Mouse (Mus musculus) forebrain, embryonic 13.5 days (tissue): Measurements from ENCODE around the gene Vangl1. TPM values are rescaled to one million over a fixed set of nuclear protein-coding genes. Genes with fewer than 3 reads are reported as not detected.

Experiments
- ATAC-seq: fragments of 200-750 bp; cut with Nextera tagmentation; 2 replicates; pipeline ENCODE4 v1.8.0; 2017
- H3K27ac ChIP-seq: fragments of 300-500 bp; sonication (generic); 2 replicates; pipeline ENCODE4 v1.5.1; 2015; ENCODE audit warnings: inconsistent platforms, mild to moderate bottlenecking, moderate library complexity
- H3K27me3 ChIP-seq: fragments of 300-500 bp; sonication (generic); 2 replicates; pipeline ENCODE4 v1.6.1; 2015; ENCODE audit warnings: mild to moderate bottlenecking, inconsistent platforms
- H3K36me3 ChIP-seq: fragments of 300-500 bp; sonication (generic); 2 replicates; pipeline ENCODE4 v1.6.1; 2015; ENCODE audit warnings: mild to moderate bottlenecking, inconsistent platforms; ENCODE audit not compliant: poor library complexity, severe bottlenecking
- H3K4me1 ChIP-seq: fragments of 300-500 bp; sonication (generic); 2 replicates; pipeline ENCODE4 v1.6.1; 2015; ENCODE audit warnings: inconsistent platforms
- H3K4me2 ChIP-seq: fragments of 300-500 bp; sonication (generic); 2 replicates; pipeline ENCODE4 v1.6.1; 2015; ENCODE audit warnings: inconsistent platforms, mild to moderate bottlenecking, moderate library complexity
- H3K4me3 ChIP-seq: fragments of 300-500 bp; sonication (generic); 2 replicates; pipeline ENCODE4 v1.5.1; 2015; ENCODE audit warnings: mild to moderate bottlenecking, inconsistent platforms
- H3K9ac ChIP-seq: fragments of 300-500 bp; sonication (generic); 2 replicates; pipeline ENCODE4 v1.6.1; 2015; ENCODE audit warnings: mild to moderate bottlenecking, inconsistent platforms
- H3K9me3 ChIP-seq: fragments of 300-500 bp; sonication (generic); replicated peaks from 2 replicates; pipeline ENCODE4 v1.6.1; 2016; ENCODE audit warnings: inconsistent platforms
- WGBS: fragments of 180-500 bp; shearing (Covaris S2); methylation state at CpG from one replicate; pipeline ENCODE4 v1.1.7; 2015; 5-methylcytosine and 5-hydroxymethylcytosine counted together
- polyA plus RNA-seq: library from polyadenylated mRNA; unstranded; fragments of >200 nt; fragmentation: Nextera tagmentation; extraction: Ambion mirVana; gene quantifications from 2 replicates; pipeline ENCODE4 v1.2.1, GENCODE M21; 2015

The Vangl1 gene
- polyA plus RNA-seq, 1 experiment from 2014 or later: 3.7 TPM

DNA sequence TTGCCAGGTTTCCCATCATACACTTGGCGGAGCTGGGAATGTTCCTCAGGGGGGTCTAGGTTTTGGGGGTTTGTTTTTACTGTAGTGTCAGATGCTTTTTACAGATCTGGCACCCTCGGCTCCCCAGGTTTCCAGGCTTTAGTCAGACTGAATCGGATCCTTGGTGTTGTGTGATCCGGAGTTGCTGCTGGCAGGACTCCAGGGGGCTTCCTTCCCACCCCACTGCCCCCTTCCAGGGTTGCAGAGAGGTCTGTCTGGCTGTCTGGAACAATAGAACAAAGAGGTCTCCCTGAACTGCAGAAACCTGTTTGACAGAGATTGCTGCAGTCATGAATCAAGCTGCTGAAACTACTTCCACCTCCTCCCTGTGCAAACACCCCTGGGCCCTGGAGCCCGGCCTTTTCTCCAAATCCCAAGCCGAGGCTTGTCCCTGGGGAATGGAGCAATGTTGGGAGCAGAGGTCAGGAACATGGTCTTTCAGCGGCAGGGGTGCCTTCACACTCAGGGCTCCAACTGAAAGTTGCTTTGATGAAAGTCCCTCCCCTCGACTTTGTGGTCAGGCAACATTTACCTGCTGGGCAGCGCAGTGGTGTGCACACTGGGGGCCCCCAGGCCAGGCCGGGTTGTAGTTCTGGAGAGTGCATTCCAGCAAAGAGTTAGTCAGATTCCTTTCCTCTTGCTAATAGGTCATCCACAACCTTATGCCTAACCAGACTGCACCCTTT is 68.9 kb downstream of the Vangl1 start:
- no peaks in the 10 kb centered on the region for H3K36me3 ChIP-seq
- 23% methylated on average over 10 of the region's 10 CpGs for WGBS

DNA sequence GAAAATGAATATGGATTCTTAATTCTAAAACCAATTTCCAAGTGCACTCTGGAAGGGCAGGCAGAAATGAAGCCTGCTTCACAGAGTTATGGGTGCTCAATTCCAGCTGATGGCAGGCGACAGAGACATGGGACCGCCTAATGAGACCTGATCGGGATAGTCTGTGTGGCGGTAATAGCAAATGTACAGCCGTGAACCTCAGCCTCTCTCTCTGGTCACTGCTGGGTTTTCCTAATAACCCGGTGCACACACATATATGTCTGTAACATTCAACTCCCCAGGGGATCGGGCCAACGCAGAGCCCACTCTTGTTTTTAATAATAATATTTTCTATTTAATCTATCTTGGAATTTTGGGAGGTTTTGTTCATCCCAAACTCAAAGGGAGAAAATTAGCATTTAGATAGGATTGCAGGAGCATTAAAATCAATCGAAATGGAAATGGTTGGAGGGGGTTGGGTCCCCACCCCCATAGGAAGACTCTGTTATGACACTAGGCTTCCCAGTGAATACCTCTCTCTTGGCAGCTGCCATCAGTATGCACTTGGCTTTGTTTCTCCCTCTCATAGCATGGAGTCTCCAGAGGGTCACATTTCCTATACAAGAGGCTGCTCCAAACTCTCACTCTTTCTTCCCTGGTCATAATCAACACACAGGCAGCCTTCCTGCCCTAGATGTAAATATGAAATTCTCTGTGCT is 72.7 kb downstream of the Vangl1 start:
- Histone ChIP-seq H3K36me3 (no peaks in the 10 kb centered on the region), H3K4me2 (no peak overlapping the region), H3K4me3 (no peak overlapping the region), H3K9me3 (no peaks in the 10 kb centered on the region), H3K4me1 (peaks cover 10% of the 10 kb centered on the region; the same call in 1 of the 2 replicates), H3K27ac (no peak overlapping the region), H3K9ac (no peak overlapping the region), H3K27me3 (no peaks in the 10 kb centered on the region)
- no peak for ATAC-seq
- 88% methylated on average over 9 of the region's 9 CpGs for WGBS

More for the DNA sequence above, 68.9 kb downstream of the Vangl1 start:
- H3K9ac ChIP-seq: no peak overlapping the region
- H3K4me2 ChIP-seq: no peak overlapping the region
- no peaks in the 10 kb centered on the region for H3K27me3 ChIP-seq
- peaks cover 10% of the 10 kb centered on the region; the same call in 1 of the 2 replicates for H3K4me1 ChIP-seq
- H3K27ac ChIP-seq: no peak overlapping the region
- H3K4me3 ChIP-seq: no peak overlapping the region
- no peaks in the 10 kb centered on the region for H3K9me3 ChIP-seq
- ATAC-seq: 0 out of 2 replicates have a peak, but pooled peaks have one; percentile 20

DNA sequence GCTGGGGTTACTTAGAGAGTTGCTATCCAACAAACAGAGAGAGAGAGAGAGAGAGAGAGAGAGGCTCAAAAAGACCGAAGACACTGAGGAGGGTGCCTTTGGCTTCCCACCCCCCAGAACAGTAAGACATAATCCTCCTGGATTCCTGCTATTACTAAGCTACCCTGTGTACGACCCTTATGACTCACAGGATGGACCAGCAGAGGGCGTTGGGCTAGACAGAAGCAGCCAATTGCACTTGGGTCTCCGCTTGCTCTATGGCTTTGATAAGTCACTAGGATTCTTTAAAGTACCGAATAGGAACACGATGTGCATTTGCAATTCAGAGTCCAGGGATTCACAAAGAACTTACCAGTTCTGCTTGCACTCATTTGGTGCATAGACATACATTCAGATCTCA is 74.0 kb downstream of the Vangl1 start:
- Histone ChIP-seq H3K4me2 (no peak overlapping the region), H3K4me3 (no peak overlapping the region), H3K36me3 (no peaks in the 10 kb centered on the region), H3K9me3 (no peaks in the 10 kb centered on the region), H3K27me3 (no peaks in the 10 kb centered on the region), H3K4me1 (peaks cover 4% of the 10 kb centered on the region; the same call in 1 of the 2 replicates), H3K9ac (no peak overlapping the region), H3K27ac (no peak overlapping the region)
- WGBS: 69% methylated on average over 6 of the region's 6 CpGs
- ATAC-seq: no peak

DNA sequence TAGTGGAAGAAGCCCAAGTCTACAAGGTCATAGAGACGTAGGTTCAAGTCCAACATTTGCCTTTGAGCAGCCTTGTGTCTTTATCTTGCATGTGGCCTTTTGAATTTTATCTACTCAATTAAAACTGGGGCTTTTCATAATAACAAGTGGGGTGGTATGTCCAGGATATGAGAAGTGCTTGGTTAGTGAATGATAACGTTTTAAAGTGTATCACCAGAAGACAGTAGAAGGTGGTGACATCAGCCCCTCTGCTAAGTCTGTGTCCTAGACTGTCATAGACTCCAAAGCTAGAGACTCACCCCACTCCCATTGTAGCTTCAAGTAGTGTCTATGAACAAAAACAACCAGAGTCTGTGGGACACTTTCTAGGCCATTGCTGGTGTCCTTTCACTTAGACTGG is 76.3 kb downstream of the Vangl1 start:
- H3K4me3 ChIP-seq: no peak overlapping the region
- H3K4me1 ChIP-seq: no peaks in the 10 kb centered on the region
- H3K4me2 ChIP-seq: no peak overlapping the region
- no peaks in the 10 kb centered on the region for H3K27me3 ChIP-seq
- no peaks in the 10 kb centered on the region for H3K36me3 ChIP-seq
- H3K9me3 ChIP-seq: no peaks in the 10 kb centered on the region
- ATAC-seq: no peak
- no peak overlapping the region for H3K27ac ChIP-seq
- 89% methylated on average over 2 of the region's 2 CpGs for WGBS
- no peak overlapping the region for H3K9ac ChIP-seq

DNA sequence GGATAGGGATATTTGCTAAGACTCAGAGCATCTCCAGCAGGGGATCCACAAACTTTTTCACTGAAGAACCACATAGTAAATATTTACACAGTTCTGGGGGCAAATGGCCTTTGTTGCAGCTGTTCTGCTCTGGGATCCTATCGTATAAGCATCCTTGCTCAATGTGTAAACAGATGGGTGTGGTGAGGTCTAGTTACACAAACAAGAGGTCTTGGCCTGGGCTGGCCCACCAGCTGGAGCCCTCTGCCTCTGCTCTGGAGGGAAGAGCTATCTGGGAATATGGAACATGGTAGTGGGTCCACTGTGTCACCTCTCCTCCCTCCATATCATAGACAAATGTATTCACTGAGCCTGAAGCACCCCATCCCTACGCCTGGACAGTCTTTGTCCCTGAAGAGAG is 77.4 kb downstream of the Vangl1 start:
- no peak overlapping the region for H3K4me2 ChIP-seq
- no peaks in the 10 kb centered on the region for H3K27me3 ChIP-seq
- no peak overlapping the region for H3K9ac ChIP-seq
- no peaks in the 10 kb centered on the region for H3K4me1 ChIP-seq
- WGBS: 89% methylated on average over 2 of the region's 2 CpGs
- H3K9me3 ChIP-seq: no peaks in the 10 kb centered on the region
- H3K27ac ChIP-seq: no peak overlapping the region
- ATAC-seq: no peak
- no peak overlapping the region for H3K4me3 ChIP-seq
- no peaks in the 10 kb centered on the region for H3K36me3 ChIP-seq

DNA sequence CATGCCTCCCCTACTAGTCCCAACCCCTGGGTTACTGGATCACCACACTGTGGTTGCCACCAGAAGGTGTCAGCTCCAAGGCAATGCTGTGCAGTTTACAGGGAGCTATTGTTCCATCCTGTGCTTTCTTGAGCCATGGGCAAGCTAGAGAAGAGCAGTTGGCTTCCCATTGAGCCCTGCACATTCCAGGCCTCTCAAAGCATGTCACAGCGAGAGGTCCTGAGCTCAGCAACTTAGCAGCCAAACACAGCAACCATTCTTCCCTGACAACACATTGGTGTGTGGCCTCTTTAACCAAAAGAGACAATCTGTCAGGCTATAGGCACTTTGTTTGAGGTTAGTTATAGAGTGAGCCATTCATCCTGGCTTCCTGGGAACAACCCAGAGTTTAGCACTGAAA is 78.9 kb downstream of the Vangl1 start:
- Histone ChIP-seq H3K9me3 (no peaks in the 10 kb centered on the region), H3K4me1 (no peaks in the 10 kb centered on the region), H3K4me3 (no peak overlapping the region), H3K36me3 (no peaks in the 10 kb centered on the region), H3K27me3 (no peaks in the 10 kb centered on the region), H3K4me2 (no peak overlapping the region), H3K27ac (no peak overlapping the region), H3K9ac (no peak overlapping the region)
- WGBS: 22% methylated on average over 1 of the region's 1 CpGs
- no peak for ATAC-seq

DNA sequence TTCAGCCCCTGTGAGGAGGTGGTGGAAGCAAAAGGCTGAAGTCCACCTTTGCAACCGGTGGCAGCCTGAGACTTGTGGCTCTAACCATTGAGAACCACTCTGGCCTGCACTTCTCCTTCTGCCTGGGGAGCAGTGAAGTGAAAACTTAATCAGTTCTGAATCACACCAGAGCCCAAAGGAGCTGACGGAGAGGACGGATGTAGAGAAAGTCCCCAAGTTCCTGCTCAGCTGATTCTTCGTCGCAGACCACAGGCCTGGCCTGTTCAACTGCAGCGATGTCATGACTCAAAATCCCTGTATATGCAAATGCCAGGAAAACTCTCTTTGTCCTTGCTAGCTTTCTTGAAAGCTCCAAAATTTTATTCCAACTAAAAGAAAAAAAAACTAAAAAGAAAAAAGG is 80.8 kb downstream of the Vangl1 start:
- Histone ChIP-seq H3K27me3 (no peaks in the 10 kb centered on the region), H3K9me3 (no peaks in the 10 kb centered on the region), H3K9ac (no peak overlapping the region), H3K4me2 (no peak overlapping the region), H3K27ac (no peak overlapping the region), H3K4me3 (no peak overlapping the region), H3K36me3 (no peaks in the 10 kb centered on the region), H3K4me1 (no peaks in the 10 kb centered on the region)
- WGBS: 76% methylated on average over 6 of the region's 6 CpGs
- no peak for ATAC-seq

DNA sequence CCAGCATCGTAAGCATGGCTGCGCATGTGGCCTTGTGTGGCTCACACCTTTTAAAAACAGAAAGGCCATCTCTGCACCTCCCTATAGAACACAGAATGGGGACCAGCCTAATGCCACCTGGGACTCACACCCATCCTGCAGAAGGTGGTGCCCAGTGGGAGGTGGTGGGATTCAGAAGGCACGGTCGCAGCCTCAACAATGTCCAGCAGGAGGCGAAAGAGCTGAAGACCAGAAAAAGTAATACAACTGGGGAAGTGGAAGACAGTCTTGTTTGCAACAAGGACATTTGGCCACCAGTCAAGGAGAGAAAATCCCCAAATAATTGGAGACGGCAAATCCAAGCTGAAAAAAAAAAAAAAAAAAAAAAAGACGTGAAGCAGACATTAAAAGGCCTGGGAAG is 82.4 kb downstream of the Vangl1 start:
- H3K27me3 ChIP-seq: no peaks in the 10 kb centered on the region
- no peak overlapping the region for H3K4me3 ChIP-seq
- no peak for ATAC-seq
- H3K9me3 ChIP-seq: no peaks in the 10 kb centered on the region
- WGBS: 58% methylated on average over 7 of the region's 7 CpGs
- H3K27ac ChIP-seq: no peak overlapping the region
- H3K9ac ChIP-seq: no peak overlapping the region
- H3K36me3 ChIP-seq: no peaks in the 10 kb centered on the region
- H3K4me2 ChIP-seq: no peak overlapping the region
- no peaks in the 10 kb centered on the region for H3K4me1 ChIP-seq

DNA sequence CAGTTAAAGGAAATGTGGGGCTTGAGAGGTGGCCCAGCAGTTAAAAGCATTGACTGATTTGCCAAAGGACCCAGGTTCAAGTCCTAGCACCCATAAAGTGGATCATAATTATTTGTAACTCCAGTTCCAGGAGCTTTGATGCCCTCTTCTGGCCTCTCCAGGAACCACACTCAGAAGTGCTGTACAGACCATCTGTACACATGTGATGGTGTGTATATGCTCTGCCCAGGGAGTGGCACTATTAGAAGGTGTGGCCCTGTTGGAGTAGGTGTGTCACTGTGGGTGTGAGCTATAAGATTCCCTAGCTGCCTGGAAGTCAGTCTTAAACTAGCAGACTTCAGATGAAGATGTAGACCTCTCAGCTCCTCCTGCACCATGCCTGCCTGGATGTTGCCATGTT is 83.5 kb downstream of the Vangl1 start:
- Histone ChIP-seq H3K36me3 (no peaks in the 10 kb centered on the region), H3K4me2 (no peak overlapping the region), H3K4me3 (no peak overlapping the region), H3K27me3 (no peaks in the 10 kb centered on the region), H3K9ac (no peak overlapping the region), H3K27ac (no peak overlapping the region), H3K9me3 (no peaks in the 10 kb centered on the region), H3K4me1 (no peaks in the 10 kb centered on the region)
- ATAC-seq: no peak

DNA sequence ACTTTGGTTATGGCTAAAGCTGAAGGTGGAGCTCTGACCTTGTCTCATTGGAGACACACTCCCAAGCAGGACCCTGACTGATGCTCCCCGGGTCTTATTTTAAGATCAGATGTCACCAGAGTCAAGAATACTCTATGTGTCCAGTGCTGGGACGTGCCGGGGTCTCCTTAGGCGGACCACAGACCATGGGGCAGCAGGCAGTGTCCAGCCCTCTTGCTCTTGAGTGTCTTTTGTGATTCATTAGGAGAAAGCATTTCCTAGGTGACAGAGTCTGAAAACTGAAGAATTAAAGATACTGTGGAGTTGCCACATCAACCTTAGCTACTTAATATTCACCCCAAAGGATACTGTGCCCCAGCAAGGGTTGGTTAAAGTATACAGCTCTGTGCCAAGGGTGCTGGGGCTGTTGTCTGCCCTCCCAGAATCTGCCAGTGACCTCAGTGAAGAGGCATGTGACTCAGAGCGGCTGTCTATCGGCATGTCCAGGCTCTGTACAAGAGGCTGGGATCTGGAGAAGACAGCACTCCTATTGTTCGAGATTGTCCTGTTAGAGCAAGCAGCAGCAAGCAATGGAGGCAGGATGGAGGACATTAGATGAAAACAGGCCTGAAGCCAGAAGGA is 92.4 kb downstream of the Vangl1 start:
- H3K27ac ChIP-seq: no peak overlapping the region
- no peaks in the 10 kb centered on the region for H3K4me1 ChIP-seq
- no peaks in the 10 kb centered on the region for H3K36me3 ChIP-seq
- ATAC-seq: no peak
- H3K4me2 ChIP-seq: no peak overlapping the region
- WGBS: 83% methylated on average over 7 of the region's 7 CpGs
- H3K9me3 ChIP-seq: no peaks in the 10 kb centered on the region
- H3K4me3 ChIP-seq: no peak overlapping the region
- H3K9ac ChIP-seq: no peak overlapping the region
- H3K27me3 ChIP-seq: no peaks in the 10 kb centered on the region

DNA sequence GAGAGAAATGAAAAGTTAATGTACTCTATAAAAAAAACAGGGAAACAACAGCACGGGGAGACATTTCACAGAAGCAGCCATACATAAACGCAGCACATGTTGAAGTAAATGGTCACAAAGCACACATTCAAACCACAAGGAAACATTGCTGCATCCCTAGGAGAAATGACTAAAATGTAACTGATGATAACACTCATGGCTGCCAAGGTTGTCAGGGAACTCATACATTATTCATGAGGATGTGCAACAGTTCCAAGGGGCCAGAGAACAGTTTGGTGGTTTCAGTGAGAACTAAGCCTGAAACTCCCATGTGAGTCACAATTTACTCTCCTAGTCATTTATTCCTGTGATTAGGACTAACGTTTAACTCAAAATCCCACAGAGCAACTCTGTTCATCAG is 96.3 kb downstream of the Vangl1 start:
- Histone ChIP-seq H3K27ac (no peak overlapping the region), H3K9ac (no peak overlapping the region), H3K4me2 (no peak overlapping the region), H3K4me1 (no peaks in the 10 kb centered on the region), H3K27me3 (no peaks in the 10 kb centered on the region), H3K4me3 (no peak overlapping the region), H3K9me3 (no peaks in the 10 kb centered on the region), H3K36me3 (no peaks in the 10 kb centered on the region)
- no peak for ATAC-seq
- WGBS: 76% methylated on average over 3 of the region's 3 CpGs

DNA sequence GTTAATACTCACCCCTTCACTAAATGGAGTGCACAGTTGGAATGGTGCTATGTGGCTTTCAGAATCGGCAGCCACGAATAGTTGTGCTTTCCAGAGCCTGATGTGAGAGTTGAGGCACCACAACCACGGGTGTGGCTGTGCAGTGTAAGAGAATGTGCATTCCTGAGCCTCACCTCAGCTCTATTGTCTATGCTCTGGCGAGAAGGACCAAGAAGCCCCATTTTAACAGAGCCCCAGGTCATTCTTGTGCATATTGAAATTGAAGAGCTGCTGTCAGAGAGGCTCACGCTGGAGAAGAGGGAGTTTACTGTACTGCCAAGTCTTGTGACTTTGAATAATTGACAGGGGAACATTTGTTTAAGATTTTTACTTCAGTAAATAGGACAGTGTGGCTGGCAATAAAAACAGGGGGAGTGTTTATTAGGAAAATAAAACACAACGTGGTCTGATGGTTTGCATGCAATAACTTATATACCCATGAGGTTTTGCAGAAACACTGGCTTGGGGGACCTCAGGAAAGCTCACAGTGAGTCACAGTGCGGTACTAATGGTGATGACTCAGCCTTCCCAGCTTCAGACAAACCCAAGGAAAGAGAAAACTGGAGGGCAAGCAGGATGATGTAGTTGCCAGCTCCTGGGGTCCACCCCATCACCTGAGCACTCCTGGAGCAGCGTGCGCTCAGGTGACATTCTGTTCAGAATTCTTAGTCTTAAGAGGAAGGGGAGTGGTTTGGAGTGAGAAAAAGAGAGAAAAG is 100.5 kb downstream of the Vangl1 start:
- H3K27me3 ChIP-seq: no peaks in the 10 kb centered on the region
- ATAC-seq: no peak
- WGBS: 80% methylated on average over 9 of the region's 9 CpGs
- no peak overlapping the region for H3K4me3 ChIP-seq
- no peaks in the 10 kb centered on the region for H3K4me1 ChIP-seq
- no peak overlapping the region for H3K4me2 ChIP-seq
- H3K9me3 ChIP-seq: no peaks in the 10 kb centered on the region
- H3K27ac ChIP-seq: no peak overlapping the region
- H3K9ac ChIP-seq: no peak overlapping the region
- H3K36me3 ChIP-seq: no peaks in the 10 kb centered on the region
